Mouse (Mus musculus) midbrain, postnatal 0 days (tissue): ENCODE data around the gene Xpc. TPM values are rescaled to one million over a fixed set of nuclear protein-coding genes. Genes with fewer than 3 reads are reported as not detected.

Source experiments
- ATAC-seq: fragments of 200-750 bp; cut with Nextera tagmentation; 2 replicates; pipeline ENCODE4 v1.8.0; 2017; ENCODE audit warnings: moderate number of reproducible peaks, mild to moderate bottlenecking, moderate TSS enrichment, moderate library complexity; ENCODE audit not compliant: low FRiP score
- DNase-seq: peaks from one replicate; pipeline ENCODE4 v3.0.0-alpha.2; 2015; ENCODE audit warnings: low spot score
- H3K27ac ChIP-seq: fragments of 300-500 bp; sonication (generic); 2 replicates; pipeline ENCODE4 v1.5.1; 2014; ENCODE audit warnings: low read depth, mild to moderate bottlenecking, low read length, mixed read lengths
- H3K27me3 ChIP-seq: fragments of 300-500 bp; sonication (generic); 2 replicates; pipeline ENCODE4 v1.6.1; 2014; ENCODE audit warnings: low read length, control low read depth, mixed read lengths; ENCODE audit not compliant: insufficient read depth
- H3K36me3 ChIP-seq: fragments of 300-500 bp; sonication (generic); 2 replicates; pipeline ENCODE4 v1.6.1; 2014; ENCODE audit warnings: low read length, control low read depth, mixed read lengths; ENCODE audit not compliant: insufficient read depth
- H3K4me1 ChIP-seq: fragments of 300-500 bp; sonication (generic); 2 replicates; pipeline ENCODE4 v1.6.1; 2014; ENCODE audit warnings: mild to moderate bottlenecking, control low read depth, antibody characterized with exemption, low read length, mixed read lengths; ENCODE audit not compliant: insufficient read depth
- H3K4me2 ChIP-seq: fragments of 300-500 bp; sonication (generic); 2 replicates; pipeline ENCODE4 v1.6.1; 2014; ENCODE audit warnings: low read depth, mild to moderate bottlenecking, low read length, mixed read lengths; ENCODE audit not compliant: poor library complexity, severe bottlenecking
- H3K4me3 ChIP-seq: fragments of 300-500 bp; sonication (generic); 2 replicates; pipeline ENCODE4 v1.5.1; 2014; ENCODE audit warnings: low read depth, mild to moderate bottlenecking, low read length, moderate library complexity
- H3K9ac ChIP-seq: fragments of 300-500 bp; sonication (generic); replicated peaks from 2 replicates; pipeline ENCODE4 v1.6.1; 2014; ENCODE audit warnings: mild to moderate bottlenecking, low read length, moderate library complexity, mixed read lengths; ENCODE audit not compliant: poor library complexity, severe bottlenecking
- H3K9me3 ChIP-seq: fragments of 300-500 bp; sonication (generic); 2 replicates; pipeline ENCODE4 v1.6.1; 2016; ENCODE audit warnings: low read length, control low read depth
- CTCF ChIP-seq: IDR thresholded peaks from 2 replicates; pipeline ENCODE4 v1.5.1; 2016; ENCODE audit warnings: antibody characterized with exemption, mild to moderate bottlenecking
- WGBS: fragments of 180-500 bp; shearing (Covaris S2); extraction: QIAGEN DNeasy Blood & Tissue Kit; methylation state at CpG from one replicate; pipeline ENCODE4 v1.1.7; 2014; 5-methylcytosine and 5-hydroxymethylcytosine counted together
- polyA plus RNA-seq: library from polyadenylated mRNA; unstranded; fragments of >200 nt; fragmentation: Nextera tagmentation; extraction: Ambion mirVana; gene quantifications from 2 replicates; pipeline ENCODE4 v1.2.1, GENCODE M21; 2015
- total RNA-seq: library from RNA; depleted of rRNA; stranded (reverse); fragments of >200 nt; gene quantifications from 2 replicates; pipeline ENCODE4 v1.2.3, GENCODE M21; 2014

The Xpc gene
- total and polyA plus RNA-seq, 2 experiments from 2014 or later, result 12.3 to 14.3 TPM

- 83% methylated on average over 9 of the region's 9 CpGs for WGBS
These were observed 27.0 kb downstream of the Xpc start for GRCm38 (mm10) chr6:91488496-91489212.

GRCm38 (mm10) chr6:91486736-91487453, 28.8 kb downstream of the Xpc start:
- ATAC-seq, result no peak
- no peak for DNase-seq
- no peak overlapping the region for H3K4me2 ChIP-seq
- no peaks in the 10 kb centered on the region for H3K9me3 ChIP-seq
- TF ChIP-seq CTCF, result no peak
- H3K9ac ChIP-seq, result no peak overlapping the region
- no peaks in the 10 kb centered on the region for H3K4me1 ChIP-seq
- H3K27ac ChIP-seq, result no peak overlapping the region
- H3K4me3 ChIP-seq, result no peak overlapping the region
- no peaks in the 10 kb centered on the region for H3K27me3 ChIP-seq
- WGBS, result 93% methylated on average over 15 of the region's 15 CpGs
- H3K36me3 ChIP-seq, result peaks cover 79% of the 10 kb centered on the region

More at GRCm38 (mm10) chr6:91488496-91489212, 27.0 kb downstream of the Xpc start:
- DNase-seq (peak; percentile 14), ATAC-seq (no peak)
- H3K4me1 ChIP-seq, result no peaks in the 10 kb centered on the region
- H3K36me3 ChIP-seq, result peaks cover 71% of the 10 kb centered on the region
- H3K27me3 ChIP-seq, result no peaks in the 10 kb centered on the region
- no peak overlapping the region for H3K9ac ChIP-seq
- TF ChIP-seq CTCF, result no peak
- H3K4me3 ChIP-seq, result no peak overlapping the region
- no peak overlapping the region for H3K27ac ChIP-seq
- no peaks in the 10 kb centered on the region for H3K9me3 ChIP-seq
- H3K4me2 ChIP-seq, result no peak overlapping the region

- TF ChIP-seq CTCF, result no peak
- Histone ChIP-seq H3K27me3 (no peaks in the 10 kb centered on the region), H3K27ac (no peak overlapping the region), H3K4me2 (no peak overlapping the region), H3K4me1 (no peaks in the 10 kb centered on the region), H3K4me3 (no peak overlapping the region), H3K9ac (no peak overlapping the region), H3K9me3 (no peaks in the 10 kb centered on the region), H3K36me3 (peaks cover 84% of the 10 kb centered on the region)
- 96% methylated on average over 2 of the region's 2 CpGs for WGBS
- ATAC-seq, result no peak
- no peak for DNase-seq
These were observed 32.3 kb downstream of the Xpc start for GRCm38 (mm10) chr6:91483371-91483770.

GRCm38 (mm10) chr6:91476541-91476940, 39.1 kb downstream of the Xpc start:
- Histone ChIP-seq H3K4me3 (no peak overlapping the region), H3K9me3 (no peaks in the 10 kb centered on the region), H3K9ac (no peak overlapping the region), H3K36me3 (peaks cover 36% of the 10 kb centered on the region), H3K27ac (no peak overlapping the region), H3K27me3 (no peaks in the 10 kb centered on the region), H3K4me2 (no peak overlapping the region), H3K4me1 (peaks cover 13% of the 10 kb centered on the region)
- ATAC-seq (no peak), DNase-seq (no peak)
- no peak for TF ChIP-seq CTCF
- WGBS, result 90% methylated on average over 2 of the region's 2 CpGs

- no peak for ATAC-seq
- Histone ChIP-seq H3K27ac (no peak overlapping the region), H3K36me3 (peaks cover 20% of the 10 kb centered on the region), H3K4me2 (peak overlapping the region; percentile 83), H3K9me3 (no peaks in the 10 kb centered on the region), H3K27me3 (no peaks in the 10 kb centered on the region), H3K9ac (peak overlapping the region; percentile 77), H3K4me1 (peaks cover 13% of the 10 kb centered on the region), H3K4me3 (peak overlapping the region; percentile 85)
- DNase-seq, result no peak
- WGBS, result 46% methylated on average over 9 of the region's 9 CpGs
- no peak for TF ChIP-seq CTCF
These were observed 41.1 kb downstream of the Xpc start for GRCm38 (mm10) chr6:91474441-91475190.
